Mouse (Mus musculus): ENCODE results near the gene Kcnk12.

Gene Kcnk12

DNA sequence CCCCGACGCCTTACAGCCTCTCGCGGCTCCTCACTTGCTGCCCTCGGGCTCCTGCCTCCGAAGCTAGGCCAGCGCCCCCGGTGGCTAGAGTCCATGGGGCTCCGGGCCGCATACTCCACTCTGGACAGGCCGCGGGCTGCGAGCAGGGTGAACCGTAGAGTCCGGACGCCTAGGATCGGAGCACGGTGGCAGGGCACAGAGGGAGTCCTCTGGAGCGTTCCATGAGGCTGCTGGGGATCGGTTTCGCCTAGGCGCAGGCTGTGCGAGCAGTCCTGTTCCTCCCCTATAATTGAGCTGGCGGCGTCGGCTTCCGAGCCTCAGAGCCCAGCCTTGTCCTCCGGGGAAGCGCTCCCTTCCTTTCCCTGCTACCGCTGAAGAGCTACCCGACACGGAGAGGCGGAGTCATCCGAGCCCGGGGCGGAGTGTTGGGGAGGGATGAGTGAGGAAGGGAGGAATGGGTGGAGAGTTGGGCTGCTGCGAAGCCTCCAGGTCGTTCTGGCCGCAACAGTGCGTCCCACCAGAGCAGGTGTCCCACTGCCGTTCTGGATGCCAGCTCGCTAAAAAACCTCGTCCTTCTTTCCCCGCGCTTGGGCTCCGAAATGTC lies at the start of gene Kcnk12:
Gene Kcnk12 (minus strand): TSS at position 307 of the 604 bp plus-strand sequence.
- peak; percentile 69 for DNase-seq (ENCODE audit: low spot score)

GRCm38 (mm10) chr17:87842156-87842555 lies 44.4 kb upstream of the Kcnk12 start:
- no peak for DNase-seq (ENCODE audit: low spot score)

GRCm38 (mm10) chr17:87840079-87840478 lies 42.3 kb upstream of the Kcnk12 start:
- DNase-seq (ENCODE audit: low spot score), result no peak

- no peak for DNase-seq (ENCODE audit: low spot score)
Measured at GRCm38 (mm10) chr17:87834850-87835249, 37.1 kb upstream of the Kcnk12 start.

DNA sequence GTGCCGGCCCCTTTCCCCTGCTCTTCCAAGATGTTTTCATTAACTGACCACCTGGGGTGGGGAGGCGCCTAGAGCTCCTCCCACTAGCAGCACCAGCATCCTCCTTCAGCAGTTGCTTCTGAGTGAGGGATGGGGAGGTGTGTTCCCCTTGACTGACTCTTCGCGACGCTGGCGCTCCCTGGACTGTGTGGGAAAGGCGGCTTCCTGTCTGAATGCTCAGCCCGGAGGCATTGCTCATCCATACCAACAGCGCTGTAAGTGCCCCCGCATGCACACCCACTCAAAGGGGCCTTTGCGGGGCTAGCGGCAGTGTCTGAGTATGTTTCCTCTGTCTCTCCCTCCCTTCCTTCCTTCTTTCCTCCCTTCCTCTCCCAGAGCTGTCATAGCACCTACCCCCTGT lies 29.1 kb upstream of the Kcnk12 start:
- no peak for DNase-seq (ENCODE audit: low spot score)

DNA sequence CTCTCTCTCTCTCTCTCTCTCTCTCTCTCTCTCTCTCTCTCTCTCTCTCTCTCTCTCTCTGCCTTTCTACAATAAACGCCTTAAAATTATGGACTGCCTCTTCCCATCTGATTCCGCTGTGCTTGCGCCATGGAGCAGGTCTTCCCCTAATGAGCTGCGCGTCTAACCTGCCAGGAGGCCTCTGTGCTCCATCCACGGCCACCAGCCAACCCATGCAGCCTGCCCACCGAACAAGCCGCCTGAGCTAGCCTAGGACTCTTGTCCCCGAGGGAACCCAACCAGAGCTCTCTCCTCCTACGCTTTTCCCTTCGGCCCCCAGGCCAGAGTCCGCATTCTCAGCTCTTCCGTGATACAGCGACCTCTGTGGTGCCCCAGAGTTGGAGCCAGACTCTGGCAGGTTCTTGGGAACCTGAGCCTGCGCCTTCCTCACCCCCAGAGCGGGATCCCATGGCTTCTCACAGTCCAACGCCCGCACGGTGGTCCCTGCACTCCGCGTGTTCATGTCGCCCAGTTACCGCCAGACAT lies 28.3 kb upstream of the Kcnk12 start:
- DNase-seq (ENCODE audit: low spot score), result no peak

- no peak for DNase-seq (ENCODE audit: low spot score)
Measured at GRCm38 (mm10) chr17:87825454-87826008, 27.7 kb upstream of the Kcnk12 start.

GRCm38 (mm10) chr17:87823031-87823430 lies 25.2 kb upstream of the Kcnk12 start:
- no peak for DNase-seq (ENCODE audit: low spot score)

GRCm38 (mm10) chr17:87809556-87809955 lies 11.8 kb upstream of the Kcnk12 start:
- DNase-seq (ENCODE audit: low spot score), result no peak

DNA sequence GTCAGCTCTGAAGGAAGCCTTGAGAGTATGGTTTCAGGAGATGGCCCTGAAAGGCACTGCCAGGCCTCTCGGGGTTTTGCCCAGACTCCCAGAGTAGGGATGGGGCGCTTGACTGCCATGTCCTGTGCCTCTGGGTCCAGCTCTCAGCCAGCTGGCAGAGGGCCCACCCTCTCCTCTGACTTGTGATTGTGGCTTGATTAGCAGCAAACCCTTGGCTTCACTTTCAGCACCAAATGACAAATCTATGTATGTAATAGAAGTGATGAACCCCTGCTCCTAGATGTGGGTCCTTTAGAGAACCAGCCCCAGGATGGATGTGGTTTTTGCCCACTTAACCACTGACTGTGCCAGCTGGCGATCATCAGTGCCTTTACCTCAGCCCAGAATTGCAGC lies 2.1 kb upstream of the Kcnk12 start:
- no peak for DNase-seq (ENCODE audit: low spot score)

DNA sequence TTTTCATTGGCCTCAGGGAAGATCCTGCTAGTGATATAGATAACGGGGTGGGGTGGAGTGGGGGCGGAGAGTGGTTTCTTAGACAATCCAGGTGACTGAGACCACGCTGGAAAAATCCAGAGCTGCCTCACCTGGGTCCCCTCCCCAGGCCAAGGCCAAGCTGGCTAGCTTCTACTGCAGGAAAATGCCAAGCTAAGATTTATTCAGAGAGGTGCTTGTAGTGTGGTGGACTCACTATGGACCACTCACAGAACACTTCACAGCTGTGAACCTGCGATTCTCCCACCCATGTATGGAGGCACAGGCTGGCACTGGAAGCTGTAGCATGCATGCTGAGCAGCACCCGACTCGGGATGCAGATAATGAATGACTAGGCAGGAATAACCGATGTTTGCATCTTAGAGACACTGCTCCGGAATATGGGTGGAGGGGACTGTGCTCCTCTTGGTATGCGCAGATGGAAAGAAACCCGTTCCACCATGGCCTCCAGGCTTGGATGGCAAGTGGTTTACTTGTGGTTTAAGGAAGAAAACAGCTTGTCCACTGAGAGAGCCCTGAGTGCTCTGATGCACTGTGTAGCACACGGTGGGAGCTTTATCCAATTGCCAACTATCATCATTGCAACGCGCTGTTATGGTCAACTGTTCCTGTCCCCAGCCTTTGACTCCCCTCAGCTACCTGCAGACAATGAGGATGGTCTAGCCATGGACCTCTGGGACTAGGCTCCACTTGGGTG lies 1.6 kb upstream of the Kcnk12 start:
- DNase-seq (ENCODE audit: low spot score), result no peak

- DNase-seq (ENCODE audit: low spot score), result no peak
Measured at GRCm38 (mm10) chr17:87798423-87798941, 688 bp upstream of the Kcnk12 start.

- no peak for DNase-seq (ENCODE audit: low spot score)
Measured at GRCm38 (mm10) chr17:87796881-87797416, 845 bp downstream of the Kcnk12 start.

GRCm38 (mm10) chr17:87795927-87796714 lies 1.7 kb downstream of the Kcnk12 start:
- no peak for DNase-seq (ENCODE audit: low spot score)

DNA sequence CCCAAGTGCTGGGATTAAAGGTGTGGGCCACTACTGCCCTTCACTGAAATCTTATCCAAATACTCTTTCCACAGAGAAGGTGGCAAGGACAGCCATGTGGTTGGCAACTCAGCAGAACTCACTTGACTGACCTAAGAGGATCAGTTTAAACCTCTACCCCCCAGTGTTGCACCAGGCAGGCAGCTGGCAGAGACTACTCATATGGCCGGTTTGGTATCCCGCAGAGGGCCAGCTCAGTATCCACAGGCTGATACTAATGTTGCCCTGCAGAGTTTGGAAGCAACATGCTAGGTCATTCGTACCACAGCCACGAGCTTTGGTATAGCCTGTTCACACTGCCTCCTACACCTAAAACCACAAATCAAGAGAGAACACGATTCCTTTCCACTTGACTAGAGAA lies 3.0 kb downstream of the Kcnk12 start:
- DNase-seq (ENCODE audit: low spot score), result no peak

DNA sequence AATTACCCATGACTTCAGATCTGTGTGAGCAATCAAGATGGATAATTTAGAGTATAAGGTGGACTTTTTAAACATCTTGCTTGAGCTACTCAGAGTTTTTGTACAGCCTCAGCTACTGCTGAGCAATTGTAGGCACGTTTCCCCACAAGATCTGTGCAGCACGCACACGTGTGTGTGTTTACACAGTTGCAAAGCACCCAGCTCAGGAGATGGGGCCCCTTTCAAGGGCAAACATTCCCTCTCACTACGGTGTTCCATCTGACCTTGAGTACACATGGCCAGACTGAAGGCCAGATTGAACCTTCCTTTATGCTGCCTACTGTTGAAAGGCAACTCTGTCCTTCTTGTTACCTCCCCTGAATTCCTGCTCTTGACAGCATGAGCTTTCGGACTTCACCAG lies 4.5 kb downstream of the Kcnk12 start:
- no peak for DNase-seq (ENCODE audit: low spot score)

- peak; percentile 15 for DNase-seq (ENCODE audit: low spot score)
Measured at GRCm38 (mm10) chr17:87792623-87793315, 5.0 kb downstream of the Kcnk12 start.

DNA sequence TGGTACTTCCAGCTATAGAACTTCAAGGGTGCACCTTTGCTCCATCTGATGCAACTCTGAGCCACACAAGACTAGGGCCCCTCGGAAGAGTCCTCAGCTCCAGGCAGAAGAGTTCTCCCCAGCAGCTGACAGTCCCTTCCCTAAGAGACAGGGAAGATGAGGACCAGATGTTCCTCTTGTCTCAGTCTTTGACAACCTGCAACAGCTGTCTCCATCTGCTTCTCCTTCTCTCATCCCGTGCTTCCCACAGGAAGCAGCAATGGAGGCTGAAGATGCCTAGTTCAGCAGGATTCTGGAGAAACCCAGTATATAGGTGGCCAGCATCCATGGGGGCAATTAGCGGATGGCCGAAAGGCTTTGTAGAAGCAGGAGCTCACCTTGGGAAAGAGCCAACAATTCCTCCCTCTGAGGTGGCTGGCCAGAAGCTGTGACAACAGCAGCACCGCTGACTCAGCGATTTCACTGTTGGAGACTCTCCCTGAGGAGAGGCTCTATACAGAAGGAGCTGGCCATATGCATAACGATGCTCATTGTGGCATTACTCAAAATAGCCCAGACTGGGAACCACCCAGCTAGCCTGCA lies 6.2 kb downstream of the Kcnk12 start:
- DNase-seq (ENCODE audit: low spot score), result no peak

- DNase-seq (ENCODE audit: low spot score), result peak; percentile 2
Measured at GRCm38 (mm10) chr17:87790661-87791060, 7.1 kb downstream of the Kcnk12 start.

DNA sequence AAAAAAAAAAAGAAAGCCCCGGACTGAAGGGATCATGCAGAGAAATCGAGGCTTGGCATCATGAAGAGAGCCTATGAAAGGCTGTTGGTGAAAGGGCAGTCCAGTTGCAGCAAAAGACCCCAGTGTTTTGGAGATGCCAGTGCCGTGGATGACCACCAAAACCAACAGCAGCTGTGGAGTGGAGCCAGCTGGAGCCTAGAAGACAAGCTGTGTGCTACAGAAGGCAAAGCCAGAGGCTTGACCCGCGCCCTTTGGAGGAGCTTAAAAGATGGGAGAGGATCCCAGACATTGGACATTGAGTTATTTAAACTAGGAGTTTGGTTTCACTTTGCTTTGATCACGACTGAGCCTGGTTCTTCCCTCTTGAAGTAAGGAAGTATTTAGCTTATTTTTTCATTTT lies 9.6 kb downstream of the Kcnk12 start:
- peak; percentile 2 for DNase-seq (ENCODE audit: low spot score)

- no peak for DNase-seq (ENCODE audit: low spot score)
Measured at GRCm38 (mm10) chr17:87787711-87788110, 10.1 kb downstream of the Kcnk12 start.

All from layer of hippocampus, adult 11-12 months (tissue).